Mouse (Mus musculus) forebrain, embryonic 10.5 days (tissue): ENCODE measurements around the gene Magea10. TPM values are rescaled to one million over a fixed set of nuclear protein-coding genes. Genes with fewer than 3 reads are reported as not detected.

ENCODE experiments used
- DNase-seq: peaks from one replicate; pipeline ENCODE4 v3.0.0-alpha.2; 2017; ENCODE audit warnings: low spot score; ENCODE audit errors: extremely low spot score
- H3K27ac ChIP-seq: fragments of 300-500 bp; sonication (generic); 2 replicates; pipeline ENCODE4 v1.5.1; 2016; ENCODE audit warnings: mild to moderate bottlenecking
- H3K27me3 ChIP-seq: fragments of 300-500 bp; sonication (generic); 2 replicates; pipeline ENCODE4 v1.6.1; 2016; ENCODE audit warnings: mild to moderate bottlenecking; ENCODE audit not compliant: poor library complexity, severe bottlenecking
- H3K36me3 ChIP-seq: fragments of 300-500 bp; sonication (generic); replicated peaks from 2 replicates; pipeline ENCODE4 v1.6.1; 2016; ENCODE audit warnings: mild to moderate bottlenecking, moderate library complexity
- H3K4me1 ChIP-seq: fragments of 300-500 bp; sonication (generic); 2 replicates; pipeline ENCODE4 v1.6.1; 2016
- H3K4me3 ChIP-seq: fragments of 300-500 bp; sonication (generic); 2 replicates; pipeline ENCODE4 v1.5.1; 2016; ENCODE audit warnings: mild to moderate bottlenecking, moderate library complexity
- H3K9me3 ChIP-seq: fragments of 300-500 bp; sonication (generic); 2 replicates; pipeline ENCODE4 v1.6.1; 2016; ENCODE audit warnings: mild to moderate bottlenecking, moderate library complexity
- WGBS: fragments of 180-500 bp; shearing (Covaris S2); methylation state at CpG from one replicate; pipeline ENCODE4 v1.1.7; 2016; 5-methylcytosine and 5-hydroxymethylcytosine counted together
- polyA plus RNA-seq: library from polyadenylated mRNA; unstranded; fragments of >200 nt; fragmentation: Nextera tagmentation; extraction: Ambion mirVana; gene quantifications from 2 replicates; pipeline ENCODE4 v1.2.1, GENCODE M21; 2016

Gene Magea10
- not detected in 2 replicates for polyA plus RNA-seq

DNA sequence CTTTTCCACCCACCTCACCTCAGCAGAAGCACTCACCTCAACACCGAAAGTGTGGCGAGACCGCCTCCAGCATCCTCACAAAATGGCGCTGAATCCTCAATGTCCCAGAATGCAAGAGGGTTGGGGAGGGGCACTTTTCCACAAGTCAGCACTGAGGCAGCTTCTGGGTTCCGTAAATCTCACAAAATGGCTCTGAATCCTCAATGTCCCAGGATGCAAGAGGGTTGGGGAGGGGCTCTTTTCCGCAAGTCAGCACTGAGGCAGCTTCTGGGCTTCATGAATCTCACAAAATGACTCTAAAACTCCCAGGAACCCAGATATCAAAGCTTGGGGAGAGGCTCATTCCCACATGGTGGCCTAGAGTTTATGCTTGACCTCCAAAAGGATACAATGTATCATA is at the start of gene Magea10:
TSS of gene Magea10 (minus strand) at position 101 of the 400 bp plus-strand sequence.
- WGBS = 87% methylated on average over 6 of the region's 6 CpGs
- no peak within 1 kb of the TSS for H3K27ac ChIP-seq
- H3K9me3 ChIP-seq = no peaks in the 10 kb centered on the region
- H3K27me3 ChIP-seq = no peaks in the 10 kb centered on the region
- no peaks in the 10 kb centered on the region for H3K4me1 ChIP-seq
- H3K4me3 ChIP-seq = no peak within 1 kb of the TSS
- no peak for DNase-seq
- H3K36me3 ChIP-seq = no peaks in the 10 kb centered on the region

DNA sequence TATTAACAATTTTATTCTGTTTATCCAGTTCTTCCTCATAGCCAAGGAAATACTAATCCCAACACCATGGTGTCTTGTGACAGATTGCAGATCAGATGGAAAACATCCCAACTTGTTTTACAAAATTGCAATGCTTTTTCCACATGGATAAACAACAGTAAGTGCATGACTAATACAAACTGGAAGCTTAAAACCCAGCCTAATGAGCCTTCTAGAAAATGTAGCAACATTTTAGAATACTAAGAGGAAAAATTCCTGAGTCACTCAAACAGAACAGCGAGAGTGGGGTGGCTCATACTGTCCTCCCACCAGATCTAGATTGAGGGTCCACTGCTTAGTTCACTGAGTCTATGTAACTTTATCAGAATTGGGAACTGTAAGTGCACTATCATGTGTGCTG is 4.7 kb downstream of the Magea10 start:
- Histone ChIP-seq H3K4me1 (no peaks in the 10 kb centered on the region), H3K27ac (no peak overlapping the region), H3K27me3 (no peaks in the 10 kb centered on the region), H3K4me3 (no peak overlapping the region), H3K36me3 (no peaks in the 10 kb centered on the region), H3K9me3 (no peaks in the 10 kb centered on the region)
- WGBS = 97% methylated on average over 1 of the region's 1 CpGs
- DNase-seq = no peak

Other genes with a start within 250 kb of the Magea10 start
- gene Magea4, start 164.8 kb downstream of the Magea10 start, polyA plus RNA-seq = not detected in 2 replicates
- gene Gabre, start 112.1 kb downstream of the Magea10 start, polyA plus RNA-seq = 1.1 and 1.6 TPM in 2 replicates